Mouse (Mus musculus): ENCODE measurements around the gene Gsx2. TPM values are rescaled to one million over a fixed set of nuclear protein-coding genes. Genes with fewer than 3 reads are reported as not detected.

Gsx2 gene
- polyA plus RNA-seq, 1 experiment from 2014 or later: not detected

- H3K27me3 ChIP-seq: peaks cover 81% of the 10 kb centered on the region
- TF ChIP-seq CTCF (IDR thresholded peaks at IDR 0.05): no peak
- in situ Hi-C loops (cut with MboI; ENCODE audit: low pct_unique_long_range_greater_than_20kb): no loop called here
- ChIA-PET POLR2A (no interaction called here), CTCF (no interaction called here)
- DNase-seq (ENCODE audit: low read depth, low spot score): no peak
- no peak for ATAC-seq
These were observed 1.1 kb downstream of the Gsx2 start for GRCm38 (mm10) chr5:75076326-75077050.

- POLR2A ChIA-PET: no interaction called here
- in situ Hi-C loops (cut with MboI; ENCODE audit: low pct_unique_long_range_greater_than_20kb): no loop called here
- H3K27me3 ChIP-seq: peaks cover 79% of the 10 kb centered on the region
- no peak for TF ChIP-seq CTCF (IDR thresholded peaks at IDR 0.05)
- no peak for DNase-seq (ENCODE audit: low read depth, low spot score)
- no peak for ATAC-seq
- CTCF ChIA-PET: no interaction called here
These were observed 1.6 kb downstream of the Gsx2 start for GRCm38 (mm10) chr5:75077051-75077380.

- in situ Hi-C loops (cut with MboI; ENCODE audit: low pct_unique_long_range_greater_than_20kb): no loop called here
- DNase-seq (ENCODE audit: low read depth, low spot score) (no peak), ATAC-seq (no peak)
- POLR2A ChIA-PET: interaction anchor here (0.7 kb wide), 1 partner anchor 10 kb away, joined by 4 read pairs; no protein-coding TSS in a partner anchor
- no peak for TF ChIP-seq CTCF (IDR thresholded peaks at IDR 0.05)
- CTCF ChIA-PET: interaction anchor here (0.7 kb wide), 1 partner anchor 27 kb away, joined by 3 read pairs; no protein-coding TSS in a partner anchor
- peaks cover 65% of the 10 kb centered on the region for H3K27me3 ChIP-seq
These were observed 4.2 kb downstream of the Gsx2 start for GRCm38 (mm10) chr5:75079564-75079963.

DNA sequence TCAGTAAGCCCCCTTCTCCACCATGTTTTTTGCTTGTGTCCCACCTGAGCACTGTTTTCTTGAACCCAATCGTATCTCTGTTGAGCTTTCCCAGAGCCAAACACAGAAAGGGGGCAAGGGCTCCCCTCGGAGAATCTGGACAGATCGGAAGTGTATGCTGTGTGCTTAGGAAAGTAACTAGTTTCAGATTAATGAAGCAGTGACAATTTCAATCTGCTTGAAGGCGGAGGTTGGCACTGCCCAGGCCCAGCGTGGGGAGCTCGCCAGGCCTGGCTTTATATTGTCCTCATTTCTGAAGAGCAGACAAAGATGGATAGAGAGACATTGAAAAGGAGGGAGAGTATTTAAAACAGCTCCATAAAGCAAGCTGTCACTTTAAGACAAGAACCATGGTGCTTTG lies 7.0 kb downstream of the Gsx2 start:
- ChIA-PET POLR2A (no interaction called here), CTCF (interaction anchor here (1.1 to 1.5 kb wide), 4 partner anchors 8 to 34 kb away, joined by 3 to 5 read pairs (median 4); no protein-coding TSS in a partner anchor)
- no peak for TF ChIP-seq CTCF (IDR thresholded peaks at IDR 0.05)
- in situ Hi-C loops (cut with MboI; ENCODE audit: low pct_unique_long_range_greater_than_20kb): no loop called here
- DNase-seq (ENCODE audit: low read depth, low spot score) (no peak), ATAC-seq (no peak)
- H3K27me3 ChIP-seq: peaks cover 44% of the 10 kb centered on the region

DNA sequence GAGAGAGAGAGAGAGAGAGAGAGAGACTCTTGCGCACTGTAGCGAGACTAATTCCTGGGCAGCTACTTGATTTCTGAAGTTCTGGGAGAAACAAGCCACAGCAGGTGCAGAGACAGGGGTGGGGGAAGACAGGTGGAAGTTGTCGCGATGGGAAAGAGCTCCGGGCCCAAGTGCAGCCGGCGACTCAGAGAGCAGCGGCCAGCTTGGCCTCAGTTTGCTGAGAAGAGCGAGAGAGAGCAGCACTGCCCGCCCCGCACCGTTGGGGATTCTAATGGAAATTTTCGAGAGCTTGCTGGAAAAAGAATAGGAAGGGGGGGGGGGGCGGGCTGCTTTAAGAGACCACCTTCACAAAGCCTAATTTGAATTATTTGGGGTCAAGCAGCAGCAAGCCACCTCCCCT lies 7.7 kb downstream of the Gsx2 start:
- CTCF ChIA-PET: interaction anchor here (1.1 kb wide), 1 partner anchor 8 kb away, joined by 3 read pairs; no protein-coding TSS in a partner anchor
- POLR2A ChIA-PET: interaction anchor here (0.7 kb wide), 2 partner anchors 26 to 288 kb away, joined by 4 read pairs; no protein-coding TSS in a partner anchor
- DNase-seq (ENCODE audit: low read depth, low spot score): no peak
- in situ Hi-C loops (cut with MboI; ENCODE audit: low pct_unique_long_range_greater_than_20kb): no loop called here
- H3K27me3 ChIP-seq: peaks cover 44% of the 10 kb centered on the region
- no peak for ATAC-seq
- no peak for TF ChIP-seq CTCF (IDR thresholded peaks at IDR 0.05)

DNA sequence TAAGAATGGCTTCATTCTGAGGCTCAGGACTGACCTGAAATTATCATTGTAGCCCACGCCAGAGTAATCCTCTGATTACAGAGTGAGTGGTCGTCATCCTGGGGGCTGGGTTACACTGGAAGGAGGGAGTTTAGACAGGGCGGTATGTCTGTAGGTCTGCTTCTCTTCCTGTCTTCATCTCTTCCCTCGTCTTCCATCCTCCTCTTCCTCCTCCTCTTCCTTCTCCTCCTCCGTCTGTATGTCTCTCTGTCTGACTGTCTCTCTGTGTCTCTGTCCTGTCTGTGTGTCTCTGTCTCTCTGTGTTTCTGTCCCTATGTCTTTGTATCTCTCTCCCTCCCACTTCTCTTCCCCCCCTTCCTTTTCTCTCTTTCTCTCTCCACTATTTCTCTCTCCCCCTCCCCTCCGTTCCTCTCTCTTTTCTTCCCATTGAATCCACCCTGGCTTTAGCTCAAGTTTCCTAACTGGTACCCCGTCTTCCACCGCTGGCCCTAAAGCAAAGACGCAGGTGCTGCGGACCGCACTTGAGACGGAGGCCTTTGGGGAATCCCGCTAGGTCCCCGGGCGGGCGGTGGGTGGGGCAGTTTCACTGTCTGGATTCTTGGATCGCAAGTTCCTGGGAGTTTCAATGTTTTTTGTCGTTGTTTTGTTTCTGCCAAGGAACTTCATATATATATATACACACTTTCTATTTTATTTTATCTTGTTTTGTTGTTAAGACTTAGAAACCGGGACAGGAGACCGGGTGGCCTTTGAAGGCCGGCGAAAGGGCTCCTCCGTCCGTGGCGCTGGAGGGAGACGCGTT lies 8.4 kb downstream of the Gsx2 start:
- ChIA-PET POLR2A (interaction anchor here (0.7 kb wide), 2 partner anchors 27 to 289 kb away, joined by 4 read pairs; no protein-coding TSS in a partner anchor), CTCF (interaction anchor here (0.5 to 1.1 kb wide), 2 partner anchors 9 to 727 kb away, joined by 3 read pairs; no protein-coding TSS in a partner anchor)
- TF ChIP-seq CTCF (IDR thresholded peaks at IDR 0.05): no peak
- peaks cover 41% of the 10 kb centered on the region for H3K27me3 ChIP-seq
- ATAC-seq: no peak
- in situ Hi-C loops (cut with MboI; ENCODE audit: low pct_unique_long_range_greater_than_20kb): no loop called here
- no peak for DNase-seq (ENCODE audit: low read depth, low spot score)

- no peak for TF ChIP-seq CTCF (IDR thresholded peaks at IDR 0.05)
- ChIA-PET POLR2A (no interaction called here), CTCF (interaction anchor here (1.3 kb wide), 1 partner anchor 9 kb away, joined by 3 read pairs; no protein-coding TSS in a partner anchor)
- DNase-seq (ENCODE audit: low read depth, low spot score) (no peak), ATAC-seq (no peak)
- peaks cover 36% of the 10 kb centered on the region for H3K27me3 ChIP-seq
- in situ Hi-C loops (cut with MboI; ENCODE audit: low pct_unique_long_range_greater_than_20kb): no loop called here
These were observed 9.0 kb downstream of the Gsx2 start for GRCm38 (mm10) chr5:75084393-75084870.

- ChIA-PET CTCF (interaction anchor here (1.3 kb wide), 1 partner anchor 10 kb away, joined by 3 read pairs; no protein-coding TSS in a partner anchor), POLR2A (no interaction called here)
- ATAC-seq: no peak
- peaks cover 31% of the 10 kb centered on the region for H3K27me3 ChIP-seq
- DNase-seq (ENCODE audit: low read depth, low spot score): no peak
- no peak for TF ChIP-seq CTCF (IDR thresholded peaks at IDR 0.05)
- in situ Hi-C loops (cut with MboI; ENCODE audit: low pct_unique_long_range_greater_than_20kb): no loop called here
These were observed 9.6 kb downstream of the Gsx2 start for GRCm38 (mm10) chr5:75084871-75085520.

DNA sequence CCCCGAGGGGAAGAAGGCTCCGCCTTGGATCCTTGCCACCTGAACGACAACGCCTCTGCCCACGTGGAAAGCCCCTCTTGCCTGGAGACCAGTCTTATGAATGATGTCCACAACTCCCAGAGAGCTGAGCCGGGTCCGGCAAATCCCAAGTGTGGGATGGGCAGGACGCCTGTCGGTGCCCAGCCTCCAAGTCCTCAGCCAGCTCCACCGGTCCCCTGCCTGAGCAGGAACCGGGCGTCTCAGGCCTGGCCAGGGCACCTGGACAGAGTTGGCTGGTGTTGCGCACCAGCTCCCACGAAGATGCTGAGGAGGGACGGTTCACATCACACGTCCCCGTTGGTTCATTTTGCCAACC lies 10.1 kb downstream of the Gsx2 start:
- TF ChIP-seq CTCF (IDR thresholded peaks at IDR 0.05): no peak
- DNase-seq (ENCODE audit: low read depth, low spot score) (no peak), ATAC-seq (no peak)
- ChIA-PET POLR2A (interaction anchor here (0.5 kb wide), 1 partner anchor 28 kb away, joined by 3 read pairs; no protein-coding TSS in a partner anchor), CTCF (interaction anchor here (1.3 kb wide), 1 partner anchor 11 kb away, joined by 3 read pairs; no protein-coding TSS in a partner anchor)
- H3K27me3 ChIP-seq: peaks cover 26% of the 10 kb centered on the region
- in situ Hi-C loops (cut with MboI; ENCODE audit: low pct_unique_long_range_greater_than_20kb): no loop called here

GRCm38 (mm10) chr5:75085906-75086305 lies 10.5 kb downstream of the Gsx2 start:
- in situ Hi-C loops (cut with MboI; ENCODE audit: low pct_unique_long_range_greater_than_20kb): no loop called here
- peaks cover 27% of the 10 kb centered on the region for H3K27me3 ChIP-seq
- DNase-seq (ENCODE audit: low read depth, low spot score) (no peak), ATAC-seq (no peak)
- CTCF ChIA-PET: interaction anchor here (1.3 kb wide), 1 partner anchor 11 kb away, joined by 3 read pairs; no protein-coding TSS in a partner anchor
- POLR2A ChIA-PET: interaction anchor here (0.5 kb wide), 1 partner anchor 29 kb away, joined by 3 read pairs; no protein-coding TSS in a partner anchor
- no peak for TF ChIP-seq CTCF (IDR thresholded peaks at IDR 0.05)

All from Patski (cell line).